Mouse (Mus musculus) megakaryocyte, embryonic 14.5 days (primary cell): ENCODE results near the gene Igsf9.

Source experiments
- FLI1 ChIP-seq: IDR thresholded peaks from 2 replicates; pipeline ENCODE4 v1.6.1; 2012; ENCODE audit warnings: low read length, inconsistent platforms, mixed read lengths
- GATA1 ChIP-seq: IDR thresholded peaks from 3 replicates; pipeline ENCODE4 v1.6.1; 2012; ENCODE audit warnings: mixed read lengths, low read length, inconsistent platforms, borderline replicate concordance

DNA sequence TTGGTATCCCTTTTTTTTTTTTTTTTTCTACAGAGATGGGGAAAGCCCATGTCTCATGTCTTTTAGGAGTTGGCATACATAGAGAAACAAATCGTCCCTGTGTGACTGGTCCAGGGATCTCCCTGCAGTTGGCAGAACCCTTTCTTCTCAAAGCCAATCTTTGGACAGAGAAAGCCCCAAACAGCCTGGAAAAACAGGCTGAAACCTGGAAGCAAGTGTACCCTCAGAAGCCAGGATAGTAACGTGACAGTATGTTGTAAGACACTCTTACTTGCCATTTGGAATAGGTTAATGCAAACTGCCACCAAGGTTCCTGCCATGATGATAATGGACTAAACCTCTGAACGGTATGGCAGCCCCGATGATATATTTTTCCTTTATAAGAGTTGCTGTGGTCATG, 1.2 kb upstream of the Igsf9 start:
- no peak for TF ChIP-seq GATA1
- no peak for TF ChIP-seq FLI1
